23 mouse cellular contexts compared by ENCODE assay signal in the genomic region with DNA sequence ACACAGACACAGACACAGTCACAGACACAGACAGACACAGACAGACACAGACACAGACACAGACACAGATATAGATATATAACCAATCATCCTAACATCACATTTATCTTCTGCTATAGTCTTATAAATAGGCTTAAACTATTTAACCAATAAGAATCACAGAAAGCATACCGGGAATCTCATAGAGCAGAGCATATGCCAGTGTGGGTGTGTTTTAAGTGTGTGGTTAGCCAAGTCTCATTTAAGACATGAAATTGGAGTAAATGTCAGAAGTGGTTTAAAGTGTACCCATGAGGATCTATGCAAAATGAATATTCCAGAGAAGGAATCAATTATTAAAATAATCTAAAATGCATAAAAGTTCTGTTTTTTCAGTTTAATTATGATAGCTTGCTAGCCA.
A peak's percentile ranks its signal among the peaks of the same experiment; 100 is the strongest.
DNase-seq lines count a peak whose midpoint lies in the region; ATAC-seq lines count a peak whose summit lies in the region.
"Had no signal": no experiment of that assay in that cellular context is flagged by ENCODE, and none has a peak within 500 bp of the region (broad histone marks: within the 10 kb centered on the region; RNA-seq: fewer than 3 reads in every experiment).

No protein-coding gene starts in this region.

- peak; percentile 99 for ATAC-seq in frontal cortex, adult (ENCODE audit: low TSS enrichment)
- ATAC-seq: forebrain, embryonic 13.5 days; forebrain, embryonic 16.5 days; hindbrain, embryonic 16.5 days; Patski had no signal

- no peak for DNase-seq in frontal cortex, postnatal 14 days (ENCODE audit: low spot score in 2 of 2)
- peak; percentile 23 for DNase-seq in left cerebral cortex, adult 11 months (ENCODE audit: low spot score)
- no peak for DNase-seq in left cerebral cortex, adult 18-20 months (ENCODE audit: low spot score in 2 of 2)
- peak; percentile 56 for DNase-seq in brain, adult 2 months (ENCODE audit: low read depth, low spot score)
- peak; percentile 55 for DNase-seq in telencephalon, adult 2 months (ENCODE audit: low read depth, low spot score)
- DNase-seq in ovary, postnatal 14 days (ENCODE audit: low spot score): no peak
- DNase-seq: adrenal gland, postnatal 10 days; adrenal gland, postnatal 36 days; cerebellum, adult 11-12 months; cerebellum, adult 8-10 months; cerebellum, postnatal 10 days; cerebellum, postnatal 36 days; embryo, embryonic 11 days; gastrocnemius, adult 2 months; gastrocnemius, postnatal 14 days; heart, adult 11 months; heart, postnatal 10 days; heart, postnatal 36 days had no signal

Comparison
In these comparisons a context has a peak if more than half of its experiments do, and no peak if none do; other contexts are left out.
1. DNase-seq: peak in left cerebral cortex, adult 11 months (single experiment), brain, adult 2 months (single experiment) and telencephalon, adult 2 months (single experiment); none in frontal cortex, postnatal 14 days (0 of 2), left cerebral cortex, adult 18-20 months (0 of 2) and ovary, postnatal 14 days (single experiment).